Mouse (Mus musculus) adrenal gland, postnatal 25 days (tissue): ENCODE data around the gene Rbm18. TPM values are rescaled to one million over a fixed set of nuclear protein-coding genes. Genes with fewer than 3 reads are reported as not detected.
"Not testable (repeated sequence)": the region's sequence is repeated elsewhere in the genome, so short reads cannot be mapped to it uniquely, and the experiment has no call there.

Experiments
- DNase-seq: peaks from one replicate; pipeline ENCODE4 v3.0.0; 2021; ENCODE audit warnings: mixed read lengths
- long read RNA-seq: library from polyadenylated mRNA; stranded (forward); transcript quantifications from one replicate; pipeline ENCODE4 v2.0.0, GENCODE M21; 2021
- total RNA-seq: library from RNA; stranded (reverse); gene quantifications from 2 replicates; pipeline ENCODE4 v1.2.3, GENCODE M21; 2021

Gene Rbm18
- total RNA-seq, result 27.0 and 28.5 TPM in 2 replicates
- long read RNA-seq, transcript Rbm18-201 (6 exons, 2,617 nt), result major isoform, 49 of 55 reads
- long read RNA-seq, partial matches to known transcripts, result 2 of 55 reads
- long read RNA-seq, other reads (novel, unspliced or antisense), result 2 of 55 reads

DNA sequence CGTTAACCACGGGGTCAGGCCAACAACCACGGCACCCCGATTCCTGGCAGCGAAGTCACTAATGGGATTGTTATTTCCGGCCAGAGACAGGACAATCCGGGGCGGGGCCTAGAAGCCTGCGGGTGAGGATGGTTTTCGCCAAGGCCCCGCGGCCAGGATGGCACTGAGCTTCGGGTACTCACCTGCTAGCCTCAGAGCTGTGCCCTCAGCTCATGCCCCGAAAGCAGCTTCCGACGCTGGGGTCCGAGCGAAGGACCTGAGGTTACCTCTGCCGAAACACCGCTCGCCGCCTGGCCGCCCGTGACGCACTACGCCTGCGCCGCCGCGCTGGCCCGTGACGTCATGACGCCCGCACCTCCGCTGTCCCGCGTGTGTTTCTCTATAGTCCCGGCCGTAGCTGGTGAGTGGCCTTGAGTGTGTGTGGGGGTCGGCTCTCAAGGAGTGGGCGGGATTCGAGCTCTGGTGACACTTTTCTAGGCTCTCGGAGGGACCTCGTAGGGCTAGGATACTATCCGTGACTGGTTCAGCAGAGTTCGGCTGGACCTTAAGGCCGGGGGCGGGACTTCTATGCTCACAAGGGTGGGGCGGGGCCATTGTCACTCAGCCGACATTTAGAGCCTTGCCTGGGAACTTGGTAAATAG, at the start of gene Rbm18, which contains the start of gene Mrrf:
Gene Rbm18, minus strand, starts transcription at position 474 of the 642 bp plus-strand sequence.
Gene Mrrf, plus strand, starts transcription at position 90 of the 642 bp plus-strand sequence.
- DNase-seq, result peak; percentile 91

- no peak for DNase-seq
Measured at GRCm38 (mm10) chr2:36184876-36185275, 48.3 kb upstream of the Rbm18 start.

GRCm38 (mm10) chr2:36184192-36184591, 47.6 kb upstream of the Rbm18 start:
- DNase-seq, result no peak

DNA sequence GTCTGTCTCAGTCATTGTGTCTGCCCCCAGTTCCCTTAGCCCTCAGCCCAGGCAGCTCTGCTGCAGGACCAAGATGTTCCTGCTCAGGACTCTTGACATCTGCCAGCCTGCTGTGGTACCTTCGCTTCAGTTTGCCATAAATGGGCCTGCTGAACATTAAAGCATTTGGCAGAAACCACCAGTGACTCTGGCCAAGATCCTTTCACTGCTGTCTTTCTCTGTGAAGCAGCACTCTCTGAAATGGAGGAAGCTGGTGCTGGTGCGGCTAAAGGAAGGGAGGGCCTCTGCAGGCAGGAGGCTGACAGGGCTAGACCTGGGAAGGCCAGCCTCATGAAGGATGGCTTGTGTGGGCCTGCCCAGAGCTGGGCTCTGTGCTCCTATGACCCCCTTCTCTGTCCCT, 46.7 kb upstream of the Rbm18 start:
- DNase-seq, result no peak

DNA sequence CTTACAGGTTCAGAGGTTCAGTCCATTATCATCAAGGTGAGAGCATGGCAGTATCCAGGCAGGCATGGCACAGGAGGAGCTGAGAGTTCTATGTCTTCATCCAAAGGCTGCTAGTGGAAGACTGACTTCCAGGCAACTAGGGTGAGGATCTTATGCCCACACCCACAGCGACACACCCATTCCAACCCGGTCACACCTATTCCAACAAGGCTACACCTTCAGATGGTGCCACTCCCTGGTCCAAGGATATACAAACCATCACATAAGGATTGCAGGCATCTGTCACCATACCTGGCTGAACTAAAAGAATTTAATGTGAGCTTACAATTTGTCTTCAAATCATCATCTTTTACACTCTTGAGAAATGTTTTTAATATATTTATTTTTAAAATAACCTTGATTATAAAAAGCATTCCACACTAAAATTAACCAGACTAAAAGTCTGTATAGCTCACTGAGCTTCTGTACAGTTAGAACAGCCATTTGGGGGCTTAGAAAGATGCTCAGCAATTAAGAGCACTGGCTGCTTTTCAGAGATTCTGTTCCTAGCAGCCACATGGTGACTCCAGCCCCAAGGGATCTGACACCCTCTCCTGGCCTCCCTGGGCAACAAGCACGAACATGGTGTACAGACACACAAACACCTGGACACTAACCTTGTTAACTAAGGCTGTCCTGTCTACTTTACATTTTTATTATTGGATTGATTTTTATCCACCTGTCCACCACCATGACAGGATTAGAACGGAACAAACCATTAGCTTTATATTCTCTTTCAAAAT, 45.2 kb upstream of the Rbm18 start:
- not testable (repeated sequence) for DNase-seq

GRCm38 (mm10) chr2:36179487-36179886, 42.9 kb upstream of the Rbm18 start:
- DNase-seq, result no peak

DNA sequence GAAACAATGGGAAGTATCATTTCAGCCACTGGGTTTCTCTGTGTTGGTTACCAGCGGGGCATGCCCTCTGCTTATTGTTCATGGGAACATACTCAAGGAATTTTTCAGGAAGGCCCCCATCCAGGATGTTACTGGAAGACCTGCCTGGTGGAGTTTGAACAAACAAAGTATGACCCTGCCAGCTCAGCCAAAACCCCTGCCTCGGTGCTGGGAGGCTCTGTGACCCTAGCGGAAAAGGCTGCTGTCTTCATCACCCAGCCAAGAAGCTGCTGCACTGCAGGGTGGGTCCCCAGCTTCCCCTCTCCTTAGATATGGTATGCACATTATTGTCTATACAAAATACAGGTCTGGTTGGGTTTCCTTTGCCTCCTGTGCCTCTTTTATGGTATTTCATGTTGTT, 36.0 kb upstream of the Rbm18 start:
- no peak for DNase-seq

DNA sequence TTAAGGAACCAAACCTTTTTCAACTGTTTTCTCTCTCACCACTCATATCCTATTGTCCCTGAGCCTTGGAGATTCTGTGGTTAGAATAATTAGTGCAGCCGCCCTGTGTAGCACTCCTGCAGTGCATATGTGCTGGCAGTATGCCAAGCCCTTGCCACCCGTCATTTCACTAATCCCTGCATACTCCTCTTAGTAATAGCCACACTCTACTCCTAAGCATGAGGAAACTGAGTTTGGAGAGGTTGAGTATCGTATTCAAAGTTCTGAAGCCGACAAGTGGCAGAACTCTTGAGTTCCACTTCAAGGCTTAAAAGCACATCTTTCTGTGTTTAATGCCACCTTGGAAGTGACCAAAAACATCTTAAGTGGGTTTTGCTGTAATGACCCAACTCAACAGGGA, 35.6 kb upstream of the Rbm18 start:
- no peak for DNase-seq

DNA sequence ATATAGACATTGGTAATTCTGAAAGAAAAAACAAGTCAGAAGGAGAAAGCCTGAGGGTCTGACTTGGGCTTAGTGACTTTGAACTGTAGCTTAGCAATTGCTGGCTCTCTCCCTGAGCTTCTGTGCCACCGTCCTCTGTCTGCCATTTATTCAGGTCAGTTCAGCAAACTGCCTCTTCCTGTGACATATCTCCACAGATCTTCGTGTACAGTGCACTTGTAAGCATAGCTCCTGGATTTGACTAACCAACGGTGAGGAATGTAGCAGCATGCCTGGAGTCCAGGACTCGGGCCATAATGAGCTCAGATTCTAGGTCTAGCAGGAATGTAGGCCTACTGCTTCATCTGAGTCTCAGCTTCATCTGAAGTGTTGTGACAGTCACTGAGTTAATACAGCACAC, 32.6 kb upstream of the Rbm18 start:
- no peak for DNase-seq

- DNase-seq, result no peak
Measured at GRCm38 (mm10) chr2:36167990-36168618, 31.5 kb upstream of the Rbm18 start.

GRCm38 (mm10) chr2:36159336-36159735, 22.8 kb upstream of the Rbm18 start:
- no peak for DNase-seq

DNA sequence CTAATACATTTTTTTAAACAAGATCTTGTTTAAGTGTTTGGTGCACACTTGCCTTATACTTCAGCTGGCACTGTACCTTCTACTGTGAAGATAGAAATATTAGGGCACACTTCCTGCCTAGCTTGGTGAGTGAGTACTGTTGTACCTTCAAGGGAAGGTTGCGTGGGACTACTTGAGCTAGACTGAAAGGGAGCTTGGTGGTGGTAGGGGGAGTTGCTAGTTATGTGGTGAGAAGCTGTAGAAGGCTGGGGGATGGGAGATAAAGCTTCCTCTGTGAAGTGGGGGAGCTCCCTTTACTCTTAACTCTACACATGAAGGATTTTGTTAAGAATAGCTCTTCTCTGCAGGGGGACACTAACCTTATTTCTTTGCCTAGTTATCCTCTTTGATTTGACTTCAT, 20.9 kb upstream of the Rbm18 start:
- no peak for DNase-seq

- not testable (repeated sequence) for DNase-seq
Measured at GRCm38 (mm10) chr2:36152401-36152800, 15.8 kb upstream of the Rbm18 start.

DNA sequence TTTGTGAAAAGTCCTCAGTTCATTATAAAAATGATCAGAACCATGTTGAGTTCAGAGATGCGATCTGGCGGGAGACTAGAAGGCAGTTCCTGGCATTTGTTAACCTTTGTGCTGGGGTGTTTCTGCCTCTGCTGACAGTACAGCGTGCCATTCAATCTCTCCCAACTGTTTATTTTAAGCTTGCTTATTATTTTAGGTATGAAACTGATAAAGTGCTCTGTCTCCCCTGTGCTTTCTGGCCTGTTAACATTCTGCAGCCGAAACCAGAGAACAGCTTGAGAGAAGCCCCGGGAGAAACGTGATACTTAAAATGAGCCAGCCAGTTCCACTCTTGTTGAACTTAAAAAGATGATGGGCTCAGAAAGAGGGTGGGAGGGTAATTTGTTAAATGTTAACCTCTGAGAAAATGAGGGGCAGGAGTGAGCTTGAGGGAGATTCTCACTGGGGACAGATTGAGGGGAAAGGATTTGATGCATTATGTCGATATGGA, 12.3 kb upstream of the Rbm18 start:
- DNase-seq, result no peak

DNA sequence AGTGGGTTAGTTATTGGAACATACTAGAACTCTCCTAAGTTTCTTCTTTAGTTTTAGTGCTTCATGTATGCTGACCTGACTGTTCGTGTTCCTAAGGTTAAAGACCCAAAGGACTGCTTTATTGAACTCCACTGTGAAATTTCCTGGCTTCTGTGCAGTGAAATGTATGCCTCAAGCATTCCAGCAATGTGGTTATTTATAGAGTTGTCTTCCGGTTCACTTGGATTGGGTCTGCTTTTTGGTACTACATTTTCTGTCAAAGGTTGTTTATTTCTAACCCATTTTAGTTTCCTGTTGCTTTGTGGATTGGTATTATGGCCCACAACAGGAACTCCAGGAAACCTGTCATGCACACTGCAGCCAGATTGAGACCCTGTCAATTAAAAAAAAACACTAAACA, 2.5 kb upstream of the Rbm18 start:
- no peak for DNase-seq

GRCm38 (mm10) chr2:36135887-36136286, 686 bp downstream of the Rbm18 start:
- no peak for DNase-seq

DNA sequence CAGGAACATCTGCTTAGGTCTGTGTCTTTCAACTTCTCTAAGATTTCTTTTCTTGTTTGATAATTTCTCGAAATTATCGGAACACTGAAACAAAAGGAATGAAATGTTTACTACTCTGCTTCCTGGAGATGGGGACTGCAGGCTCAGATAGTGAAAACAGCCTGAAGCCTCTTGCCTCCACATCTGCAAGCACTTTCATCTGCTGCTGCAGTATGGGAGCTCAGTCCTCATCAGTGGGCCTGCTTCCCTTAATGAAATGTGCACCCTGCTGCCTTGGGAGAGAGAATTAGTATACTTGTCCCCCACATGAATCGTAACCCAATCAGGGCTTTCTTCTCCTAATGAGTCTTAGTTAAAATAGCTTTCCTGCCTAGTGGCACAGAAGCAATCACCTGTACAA, 7.5 kb downstream of the Rbm18 start:
- no peak for DNase-seq

- no peak for DNase-seq
Measured at GRCm38 (mm10) chr2:36127973-36128372, 8.6 kb downstream of the Rbm18 start.

DNA sequence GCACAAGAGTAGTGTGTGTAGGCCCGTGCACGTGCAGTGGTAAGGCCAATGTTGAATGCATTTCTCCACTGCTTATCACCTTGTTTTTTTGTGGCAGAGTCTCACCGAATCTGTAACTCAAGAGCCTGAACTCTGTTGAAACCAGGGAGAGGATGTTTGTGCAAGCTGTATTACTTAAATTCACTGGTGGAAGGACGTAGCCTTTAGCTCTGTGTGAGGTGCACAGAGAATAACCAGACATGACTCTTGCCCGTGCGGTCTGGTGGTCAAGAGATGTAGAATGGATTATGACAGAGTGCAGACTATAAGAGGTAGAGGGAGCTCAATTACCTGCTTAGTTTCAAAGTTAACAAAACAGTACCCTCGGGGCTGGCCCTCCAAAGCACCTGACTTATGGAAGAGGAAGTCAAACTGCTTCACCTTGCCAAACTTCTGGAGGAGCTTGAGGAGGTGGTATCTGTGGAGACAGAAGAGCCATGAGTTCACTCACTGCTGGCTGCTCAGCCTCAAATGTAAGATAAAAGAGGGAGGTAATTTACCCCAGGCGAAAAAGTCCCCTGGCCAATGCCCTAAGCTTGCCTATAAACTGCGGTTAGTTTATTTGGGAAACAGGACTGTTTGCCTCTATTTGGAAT, 9.7 kb downstream of the Rbm18 start:
- DNase-seq, result no peak

DNA sequence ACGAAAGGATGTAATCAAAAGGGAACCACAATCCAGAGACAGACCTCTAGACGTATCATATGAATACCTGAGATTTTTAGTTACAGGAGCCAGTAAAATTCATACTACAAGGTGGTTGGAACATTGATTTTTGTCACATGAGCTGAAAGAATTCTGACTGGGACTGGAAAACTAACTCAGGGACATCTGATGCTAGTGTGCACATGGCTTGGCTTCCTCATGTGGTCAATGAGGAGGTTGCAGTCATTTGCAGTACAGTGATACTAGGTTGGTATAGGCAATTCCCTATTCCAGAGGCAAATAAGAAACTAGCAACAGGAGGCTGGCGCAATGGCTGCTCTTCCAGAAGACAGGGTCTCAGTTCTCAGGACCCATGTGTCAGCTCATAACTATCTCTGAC, 23.9 kb downstream of the Rbm18 start:
- DNase-seq, result no peak

DNA sequence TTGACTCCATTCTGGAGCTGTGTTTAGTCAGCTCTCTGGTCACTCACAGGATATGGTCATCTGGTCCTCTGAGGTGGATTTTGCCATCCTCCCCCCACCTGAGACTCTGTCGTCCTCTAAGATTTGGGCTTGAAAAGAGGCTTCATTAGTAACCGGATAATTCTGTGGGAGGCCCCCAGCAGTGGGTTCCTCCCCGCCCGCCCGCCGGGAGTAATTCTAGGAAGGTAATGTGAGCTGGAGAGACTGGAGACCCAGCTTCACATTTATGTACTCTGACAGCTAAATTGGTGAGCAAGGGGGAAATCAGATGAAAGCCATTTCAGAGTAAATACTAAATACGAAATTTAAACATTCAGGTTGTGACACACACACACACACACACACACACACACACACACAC, 28.0 kb downstream of the Rbm18 start:
- DNase-seq, result no peak

- DNase-seq, result peak; percentile 29
Measured at GRCm38 (mm10) chr2:36104956-36105741, 31.4 kb downstream of the Rbm18 start, which contains the start of gene Lhx6. TSS of gene Lhx6 (minus strand) at chr2:36105408.
